Mouse (Mus musculus): ENCODE measurements at regions not wholly inside any gene's neighbourhood (a gene's known extent, or its start where the extent isn't known, plus 50 kb on each side); places are given as distances from the start of the nearest gene placed in this dataset.
"Not testable (repeated sequence)": the region's sequence is repeated elsewhere in the genome, so short reads cannot be mapped to it uniquely, and the experiment has no call there.

DNA sequence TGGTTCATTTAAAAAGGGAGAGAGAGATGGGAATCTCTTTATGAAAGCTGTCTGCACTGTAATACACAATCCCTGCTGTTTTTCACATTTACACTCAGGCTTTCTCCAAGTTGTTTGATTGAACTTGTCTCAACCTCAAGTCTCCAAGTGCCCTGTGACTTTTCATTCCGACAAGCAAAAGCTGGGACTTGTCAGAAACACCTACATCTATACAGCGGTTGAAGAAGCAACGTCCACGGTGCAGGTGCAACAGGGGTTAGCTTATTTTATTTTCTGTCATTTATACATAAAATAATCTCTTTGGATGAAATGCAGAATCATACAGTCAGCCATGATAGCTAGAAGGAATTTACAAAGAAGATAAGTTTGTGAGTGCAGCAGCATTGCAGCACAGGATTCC is 184.6 kb upstream of the Gm21293 start:
- no peak overlapping the region for H3K9ac ChIP-seq
- H3K4me2 ChIP-seq = no peak overlapping the region
- no peak overlapping the region for H3K27ac ChIP-seq
- 90% methylated on average over 4 of the region's 4 CpGs for WGBS
- no peaks in the 10 kb centered on the region for H3K9me3 ChIP-seq (replicated peaks)
- ATAC-seq = no peak
- no peaks in the 10 kb centered on the region for H3K4me1 ChIP-seq
- no peak overlapping the region for H3K4me3 ChIP-seq
- H3K27me3 ChIP-seq = no peaks in the 10 kb centered on the region
- no peaks in the 10 kb centered on the region for H3K36me3 ChIP-seq (ENCODE audit: poor library complexity, severe bottlenecking)

DNA sequence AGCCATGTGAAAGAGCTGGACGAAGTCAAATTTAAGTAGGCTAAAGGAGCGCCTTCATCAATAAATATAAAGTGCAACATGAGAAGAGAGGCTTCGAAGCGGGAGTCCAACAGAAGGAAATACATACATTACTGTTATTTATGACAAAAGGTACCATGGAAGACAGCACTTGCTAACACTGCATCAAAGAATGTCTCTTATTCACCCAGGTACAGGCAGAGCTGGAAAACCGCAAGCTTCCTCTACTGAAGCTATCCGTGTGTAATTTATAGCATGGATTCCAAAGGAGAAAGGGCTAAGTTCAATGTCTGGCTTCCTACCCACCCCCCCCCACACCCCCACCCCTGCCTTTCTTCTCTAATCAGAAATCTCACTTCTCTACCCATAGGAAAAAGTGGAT is 166.7 kb upstream of the Gm21293 start:
- no peak for ATAC-seq
- no peaks in the 10 kb centered on the region for H3K4me1 ChIP-seq
- no peaks in the 10 kb centered on the region for H3K27me3 ChIP-seq
- no peak overlapping the region for H3K4me2 ChIP-seq
- 90% methylated on average over 6 of the region's 6 CpGs for WGBS
- H3K9ac ChIP-seq = no peak overlapping the region
- H3K4me3 ChIP-seq = no peak overlapping the region
- H3K9me3 ChIP-seq (replicated peaks) = no peaks in the 10 kb centered on the region
- no peaks in the 10 kb centered on the region for H3K36me3 ChIP-seq (ENCODE audit: poor library complexity, severe bottlenecking)
- no peak overlapping the region for H3K27ac ChIP-seq

DNA sequence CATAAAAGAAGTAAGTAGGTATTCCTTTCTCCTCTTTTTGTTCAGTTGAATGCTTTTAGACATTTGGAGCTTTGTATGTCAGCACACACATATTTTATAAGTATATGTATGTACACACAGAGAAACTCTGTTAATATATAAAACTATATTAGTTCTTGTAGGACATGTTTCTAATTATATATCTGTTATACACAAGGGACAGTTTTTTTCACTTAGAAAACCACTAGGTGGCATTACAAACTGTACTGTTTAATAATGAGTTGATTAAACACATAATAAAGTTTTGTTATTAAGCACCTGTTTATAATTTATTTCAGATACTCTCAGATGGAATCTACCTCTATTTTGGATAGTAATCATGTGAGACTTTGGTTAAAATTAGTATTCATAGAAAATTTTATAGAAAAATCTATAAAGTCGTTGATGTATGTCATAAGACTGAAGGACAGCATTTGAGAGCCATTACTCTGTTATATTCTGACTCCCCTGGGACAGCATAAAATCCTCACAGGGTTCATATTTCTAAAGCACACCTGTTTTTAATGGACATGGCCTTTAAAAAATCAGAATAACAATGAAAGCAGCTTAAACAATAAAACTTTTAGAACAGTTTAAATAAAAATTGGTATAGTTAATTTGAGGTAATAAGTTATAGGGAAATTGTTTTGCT is 158.4 kb upstream of the Gm21293 start:
- WGBS = 59% methylated on average over 1 of the region's 1 CpGs
- no peaks in the 10 kb centered on the region for H3K27me3 ChIP-seq
- H3K4me2 ChIP-seq = no peak overlapping the region
- H3K9me3 ChIP-seq (replicated peaks) = no peaks in the 10 kb centered on the region
- ATAC-seq = no peak
- H3K27ac ChIP-seq = no peak overlapping the region
- no peaks in the 10 kb centered on the region for H3K36me3 ChIP-seq (ENCODE audit: poor library complexity, severe bottlenecking)
- no peak overlapping the region for H3K9ac ChIP-seq
- no peak overlapping the region for H3K4me3 ChIP-seq
- H3K4me1 ChIP-seq = no peaks in the 10 kb centered on the region

DNA sequence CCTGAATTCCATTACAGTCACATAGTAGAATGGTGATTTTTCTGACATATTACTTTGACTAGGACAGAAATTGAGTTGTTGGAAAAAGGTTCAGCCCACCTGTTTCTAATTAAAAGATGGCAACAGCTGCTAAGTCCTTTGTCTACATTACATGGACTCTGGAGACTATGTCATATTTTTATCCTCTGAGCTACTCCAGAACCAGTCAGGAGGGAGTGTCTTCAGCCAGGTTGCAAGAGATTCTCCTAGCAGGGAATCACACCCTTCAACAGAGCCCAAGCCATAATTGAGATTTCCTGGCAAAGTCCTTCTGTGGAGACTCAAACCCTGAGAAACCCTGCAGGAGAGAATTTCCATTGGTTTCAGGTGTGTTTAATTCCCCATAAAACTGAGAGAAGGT is 123.2 kb upstream of the Gm21293 start:
- Histone ChIP-seq H3K4me2 (no peak overlapping the region), H3K9me3 (replicated peaks) (no peaks in the 10 kb centered on the region), H3K4me1 (no peaks in the 10 kb centered on the region), H3K27ac (no peak overlapping the region), H3K4me3 (no peak overlapping the region), H3K36me3 (ENCODE audit: poor library complexity, severe bottlenecking) (no peaks in the 10 kb centered on the region), H3K27me3 (no peaks in the 10 kb centered on the region), H3K9ac (no peak overlapping the region)
- no peak for ATAC-seq

DNA sequence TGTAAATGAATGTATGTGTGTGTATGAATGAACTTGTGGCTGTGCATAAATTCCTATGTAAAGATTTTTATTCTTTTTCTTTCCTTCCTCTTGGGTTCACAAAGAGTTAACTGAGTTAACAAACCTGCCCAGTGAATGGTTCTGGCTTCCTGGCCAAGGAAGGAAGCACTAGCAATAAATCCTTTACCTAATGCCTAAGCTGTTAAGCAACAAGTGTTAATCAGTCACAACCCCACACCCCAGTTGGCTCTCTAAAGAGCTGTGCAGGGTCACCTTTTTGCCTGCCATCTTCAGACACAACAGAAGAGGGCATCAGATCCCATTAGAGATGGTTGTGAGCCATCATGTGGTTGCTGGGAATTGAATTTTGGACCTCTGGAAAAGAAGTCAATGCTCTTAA is 121.2 kb upstream of the Gm21293 start:
- Histone ChIP-seq H3K9me3 (replicated peaks) (no peaks in the 10 kb centered on the region), H3K4me3 (no peak overlapping the region)
- ATAC-seq = no peak

DNA sequence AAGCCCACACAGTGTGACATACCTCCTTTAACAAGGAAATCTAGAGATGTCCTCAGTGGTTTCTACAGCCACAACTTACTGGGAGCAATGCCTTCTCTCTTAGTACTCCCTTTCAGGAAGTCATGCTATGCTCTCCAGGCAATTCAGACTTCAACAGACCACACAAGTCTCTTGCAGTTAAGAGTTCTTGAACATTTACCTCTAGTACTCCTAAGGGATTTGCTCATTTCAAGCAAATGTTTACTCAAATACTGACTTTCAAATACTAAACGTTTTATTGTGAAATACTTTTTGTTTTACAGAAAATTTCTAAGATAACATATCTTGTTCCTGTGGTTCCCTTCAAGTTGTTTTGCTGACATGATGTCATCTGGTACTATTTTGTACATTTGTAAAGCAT is 114.6 kb upstream of the Gm21293 start:
- no peak overlapping the region for H3K9ac ChIP-seq
- no peaks in the 10 kb centered on the region for H3K36me3 ChIP-seq (ENCODE audit: poor library complexity, severe bottlenecking)
- 73% methylated on average over 1 of the region's 1 CpGs for WGBS
- no peak for ATAC-seq
- H3K27me3 ChIP-seq = no peaks in the 10 kb centered on the region
- no peak overlapping the region for H3K4me2 ChIP-seq
- H3K4me3 ChIP-seq = no peak overlapping the region
- H3K4me1 ChIP-seq = no peaks in the 10 kb centered on the region
- no peaks in the 10 kb centered on the region for H3K9me3 ChIP-seq (replicated peaks)
- no peak overlapping the region for H3K27ac ChIP-seq

More for the DNA sequence above, 121.2 kb upstream of the Gm21293 start:
- H3K4me1 ChIP-seq = no peaks in the 10 kb centered on the region
- no peak overlapping the region for H3K4me2 ChIP-seq
- H3K9ac ChIP-seq = no peak overlapping the region
- H3K36me3 ChIP-seq (ENCODE audit: poor library complexity, severe bottlenecking) = no peaks in the 10 kb centered on the region
- H3K27ac ChIP-seq = no peak overlapping the region
- no peaks in the 10 kb centered on the region for H3K27me3 ChIP-seq

DNA sequence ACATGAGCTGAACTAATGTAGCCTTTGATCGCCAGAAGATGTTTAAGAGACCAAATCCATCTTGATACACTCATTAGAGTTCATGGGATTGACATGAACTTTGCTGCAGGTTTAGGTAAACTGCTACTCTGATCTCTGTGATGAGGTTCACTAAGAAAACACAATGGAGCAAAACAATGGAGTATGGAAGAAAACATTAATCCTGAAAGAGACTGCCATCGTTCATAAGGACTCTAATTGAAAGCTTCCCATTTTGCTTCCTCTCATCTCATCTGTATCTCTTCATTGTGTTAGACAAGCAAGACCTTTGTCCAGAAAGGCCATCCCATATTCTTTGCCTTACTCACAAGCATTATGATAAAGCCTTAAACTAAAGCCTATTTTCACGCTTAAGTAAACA is 110.0 kb upstream of the Gm21293 start:
- Histone ChIP-seq H3K4me2 (no peak overlapping the region), H3K9ac (no peak overlapping the region), H3K27ac (no peak overlapping the region), H3K36me3 (ENCODE audit: poor library complexity, severe bottlenecking) (no peaks in the 10 kb centered on the region), H3K27me3 (no peaks in the 10 kb centered on the region), H3K4me3 (no peak overlapping the region), H3K4me1 (no peaks in the 10 kb centered on the region), H3K9me3 (replicated peaks) (no peaks in the 10 kb centered on the region)
- no peak for ATAC-seq
- WGBS = 70% methylated on average over 3 of the region's 3 CpGs

DNA sequence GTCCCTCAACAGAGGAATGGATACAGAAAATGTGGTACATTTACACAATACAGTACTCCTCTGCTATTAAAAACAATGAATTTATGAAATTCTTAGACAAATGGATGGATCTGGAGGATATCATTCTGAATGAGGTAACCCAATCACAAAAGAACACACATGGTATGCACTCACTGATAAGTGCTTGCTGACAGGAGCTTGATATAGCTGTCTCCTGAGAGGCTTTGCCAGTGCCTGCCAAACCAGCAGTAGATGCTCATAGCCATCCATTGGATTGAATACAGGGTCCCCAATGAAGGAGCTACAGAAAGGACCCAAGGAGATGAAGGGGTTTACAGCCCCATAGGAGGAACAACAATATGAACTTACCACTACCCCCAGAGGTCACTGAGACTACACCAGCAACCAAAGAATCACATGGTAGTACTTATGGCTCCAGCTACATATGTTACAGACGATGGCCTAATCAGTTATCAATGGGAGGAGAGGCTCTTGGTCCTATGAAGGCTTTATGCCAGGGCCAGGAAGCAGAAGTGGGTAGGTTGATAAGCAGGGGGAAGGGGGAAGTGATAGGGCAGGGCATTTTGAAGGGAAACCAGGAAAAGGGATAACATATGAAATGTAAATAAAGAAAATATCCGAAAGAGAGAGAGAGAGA is 100.9 kb upstream of the Gm21293 start:
- ATAC-seq; H3K36me3 ChIP-seq (ENCODE audit: poor library complexity, severe bottlenecking); H3K4me2 ChIP-seq; H3K27me3 ChIP-seq; H3K4me3 ChIP-seq; H3K27ac ChIP-seq; H3K4me1 ChIP-seq; H3K9me3 ChIP-seq (replicated peaks); H3K9ac ChIP-seq: not testable (repeated sequence)
- WGBS = 87% methylated on average over 2 of the region's 2 CpGs

DNA sequence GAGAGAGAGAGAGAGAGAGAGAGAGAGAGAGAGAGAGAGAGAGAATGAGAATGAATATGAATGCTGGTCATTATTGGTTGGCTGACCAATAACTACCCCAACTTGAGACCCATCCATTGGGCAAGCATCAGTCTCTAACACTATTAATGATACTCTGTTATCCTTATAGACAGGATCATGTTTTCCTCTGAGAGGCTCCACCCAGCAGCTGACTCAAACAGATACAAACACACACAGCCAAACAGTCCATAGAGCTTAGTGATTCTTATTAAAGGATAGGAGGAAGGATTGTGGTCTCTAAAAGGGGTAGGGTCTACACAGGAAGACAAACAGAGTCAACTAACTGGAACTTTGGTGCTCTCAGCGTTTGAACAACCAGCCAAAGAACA is 100.4 kb upstream of the Gm21293 start:
- Histone ChIP-seq H3K36me3 (ENCODE audit: poor library complexity, severe bottlenecking) (no peaks in the 10 kb centered on the region), H3K4me1 (no peaks in the 10 kb centered on the region), H3K27ac (no peak overlapping the region), H3K4me3 (no peak overlapping the region), H3K27me3 (no peaks in the 10 kb centered on the region), H3K4me2 (no peak overlapping the region), H3K9ac (no peak overlapping the region), H3K9me3 (replicated peaks) (no peaks in the 10 kb centered on the region)
- no peak for ATAC-seq
- 76% methylated on average over 1 of the region's 1 CpGs for WGBS

DNA sequence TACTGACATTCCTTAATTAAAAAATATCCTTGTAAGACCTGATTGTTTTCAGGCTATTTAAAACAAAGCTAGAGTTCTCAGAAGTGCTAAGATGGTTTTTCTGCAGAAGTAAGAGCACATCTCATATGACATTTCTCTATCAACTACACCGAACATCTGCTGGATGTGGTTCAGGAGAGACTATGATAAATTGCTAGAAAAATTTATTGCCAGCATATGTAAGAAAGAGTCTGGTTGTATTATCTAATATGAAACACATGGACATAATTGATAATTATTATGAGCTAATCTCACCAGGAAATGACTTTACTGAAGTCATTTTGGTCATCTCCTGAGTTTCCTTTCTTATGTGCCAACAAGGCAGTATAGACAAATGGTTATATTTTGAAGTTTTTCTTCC is 99.2 kb upstream of the Gm21293 start:
- Histone ChIP-seq H3K36me3 (ENCODE audit: poor library complexity, severe bottlenecking) (no peaks in the 10 kb centered on the region), H3K27me3 (no peaks in the 10 kb centered on the region), H3K9ac (no peak overlapping the region), H3K4me3 (no peak overlapping the region), H3K4me2 (no peak overlapping the region), H3K27ac (no peak overlapping the region), H3K4me1 (no peaks in the 10 kb centered on the region), H3K9me3 (replicated peaks) (no peaks in the 10 kb centered on the region)
- 95% methylated on average over 1 of the region's 1 CpGs for WGBS
- no peak for ATAC-seq

Data from forebrain, embryonic 13.5 days (tissue).